Mouse (Mus musculus): ENCODE data around the gene Itsn1. TPM values are rescaled to one million over a fixed set of nuclear protein-coding genes. Genes with fewer than 3 reads are reported as not detected.

Gene Itsn1
- polyA plus RNA-seq, 1 experiment = 68.7 TPM

- no peaks in the 10 kb centered on the region for H3K27me3 ChIP-seq (ENCODE audit: control insufficient read depth, insufficient read depth, low read length)
- no peak overlapping the region for H3K4me3 ChIP-seq (replicated peaks; ENCODE audit: insufficient read depth, low read depth, low read length)
- H3K4me1 ChIP-seq (ENCODE audit: control insufficient read depth, insufficient read depth, low read length) = peaks cover 35% of the 10 kb centered on the region
- peak in 1 of 2 experiments; percentile 59 for DNase-seq
- WGBS = 61% methylated on average over 11 of the region's 11 CpGs
- H3K27ac ChIP-seq (ENCODE audit: insufficient read depth, low read length) = no peak overlapping the region; the same call in 1 of the 2 replicates
- no peak for TF ChIP-seq POLR2A (IDR thresholded peaks at IDR 0.05; ENCODE audit: borderline replicate concordance, insufficient read depth, low read length)
- TF ChIP-seq CTCF (IDR thresholded peaks at IDR 0.05; ENCODE audit: borderline replicate concordance, insufficient read depth, low read depth, low read length) = no peak
These were observed 152.0 kb downstream of the Itsn1 start for GRCm38 (mm10) chr16:91880869-91881767.

- DNase-seq = no peak
- Histone ChIP-seq H3K27ac (ENCODE audit: insufficient read depth, low read length) (no peak overlapping the region), H3K4me1 (ENCODE audit: control insufficient read depth, insufficient read depth, low read length) (peaks cover 29% of the 10 kb centered on the region), H3K27me3 (ENCODE audit: control insufficient read depth, insufficient read depth, low read length) (no peaks in the 10 kb centered on the region), H3K4me3 (replicated peaks; ENCODE audit: insufficient read depth, low read depth, low read length) (no peak overlapping the region)
- WGBS = 68% methylated on average over 9 of the region's 9 CpGs
- no peak for TF ChIP-seq CTCF (IDR thresholded peaks at IDR 0.05; ENCODE audit: borderline replicate concordance, insufficient read depth, low read depth, low read length)
- TF ChIP-seq POLR2A (IDR thresholded peaks at IDR 0.05; ENCODE audit: borderline replicate concordance, insufficient read depth, low read length) = no peak
These were observed 153.2 kb downstream of the Itsn1 start for GRCm38 (mm10) chr16:91882168-91882859.

GRCm38 (mm10) chr16:91883636-91884035, 154.6 kb downstream of the Itsn1 start:
- Histone ChIP-seq H3K4me3 (replicated peaks; ENCODE audit: insufficient read depth, low read depth, low read length) (no peak overlapping the region), H3K4me1 (ENCODE audit: control insufficient read depth, insufficient read depth, low read length) (peaks cover 33% of the 10 kb centered on the region), H3K27ac (ENCODE audit: insufficient read depth, low read length) (peak overlapping the region; percentile 50), H3K27me3 (ENCODE audit: control insufficient read depth, insufficient read depth, low read length) (no peaks in the 10 kb centered on the region)
- 30% methylated on average over 2 of the region's 2 CpGs for WGBS
- no peak for TF ChIP-seq CTCF (IDR thresholded peaks at IDR 0.05; ENCODE audit: borderline replicate concordance, insufficient read depth, low read depth, low read length)
- TF ChIP-seq POLR2A (IDR thresholded peaks at IDR 0.05; ENCODE audit: borderline replicate concordance, insufficient read depth, low read length) = no peak
- peak; percentile 74 to 77 for DNase-seq

- 0 out of 2 replicates have a peak overlapping the region, but pooled peaks have one; percentile 50 for H3K27ac ChIP-seq (ENCODE audit: insufficient read depth, low read length)
- H3K4me1 ChIP-seq (ENCODE audit: control insufficient read depth, insufficient read depth, low read length) = peaks cover 35% of the 10 kb centered on the region
- H3K4me3 ChIP-seq (replicated peaks; ENCODE audit: insufficient read depth, low read depth, low read length) = no peak overlapping the region
- 67% methylated on average over 5 of the region's 5 CpGs for WGBS
- no peaks in the 10 kb centered on the region for H3K27me3 ChIP-seq (ENCODE audit: control insufficient read depth, insufficient read depth, low read length)
- TF ChIP-seq POLR2A (IDR thresholded peaks at IDR 0.05; ENCODE audit: borderline replicate concordance, insufficient read depth, low read length) (no peak), CTCF (IDR thresholded peaks at IDR 0.05; ENCODE audit: borderline replicate concordance, insufficient read depth, low read depth, low read length) (peak; percentile 79)
- no peak for DNase-seq
These were observed 155.1 kb downstream of the Itsn1 start for GRCm38 (mm10) chr16:91884196-91884595.

GRCm38 (mm10) chr16:91885389-91886122, 156.5 kb downstream of the Itsn1 start:
- WGBS = 28% methylated on average over 19 of the region's 19 CpGs
- DNase-seq = no peak
- no peaks in the 10 kb centered on the region for H3K27me3 ChIP-seq (ENCODE audit: control insufficient read depth, insufficient read depth, low read length)
- H3K4me3 ChIP-seq (replicated peaks; ENCODE audit: insufficient read depth, low read depth, low read length) = no peak overlapping the region
- H3K4me1 ChIP-seq (ENCODE audit: control insufficient read depth, insufficient read depth, low read length) = peaks cover 40% of the 10 kb centered on the region
- TF ChIP-seq POLR2A (IDR thresholded peaks at IDR 0.05; ENCODE audit: borderline replicate concordance, insufficient read depth, low read length) = no peak
- TF ChIP-seq CTCF (IDR thresholded peaks at IDR 0.05; ENCODE audit: borderline replicate concordance, insufficient read depth, low read depth, low read length) = peak; percentile 49; the same call in 1 of the 2 replicates
- H3K27ac ChIP-seq (ENCODE audit: insufficient read depth, low read length) = peak overlapping the region; percentile 1; the same call in 1 of the 2 replicates

- H3K27ac ChIP-seq (ENCODE audit: insufficient read depth, low read length) = no peak overlapping the region
- TF ChIP-seq CTCF (IDR thresholded peaks at IDR 0.05; ENCODE audit: borderline replicate concordance, insufficient read depth, low read depth, low read length) = no peak
These were observed 159.3 kb downstream of the Itsn1 start for GRCm38 (mm10) chr16:91888368-91888767.

GRCm38 (mm10) chr16:91889831-91890230, 160.8 kb downstream of the Itsn1 start:
- H3K27ac ChIP-seq (ENCODE audit: insufficient read depth, low read length) = no peak overlapping the region
- TF ChIP-seq POLR2A (IDR thresholded peaks at IDR 0.05; ENCODE audit: borderline replicate concordance, insufficient read depth, low read length) = no peak
- no peak for TF ChIP-seq CTCF (IDR thresholded peaks at IDR 0.05; ENCODE audit: borderline replicate concordance, insufficient read depth, low read depth, low read length)
- H3K4me1 ChIP-seq (ENCODE audit: control insufficient read depth, insufficient read depth, low read length) = peaks cover 21% of the 10 kb centered on the region
- DNase-seq = peak; percentile 63
- H3K4me3 ChIP-seq (replicated peaks; ENCODE audit: insufficient read depth, low read depth, low read length) = no peak overlapping the region
- H3K27me3 ChIP-seq (ENCODE audit: control insufficient read depth, insufficient read depth, low read length) = no peaks in the 10 kb centered on the region
- 12% methylated on average over 12 of the region's 12 CpGs for WGBS

More at GRCm38 (mm10) chr16:91888368-91888767, 159.3 kb downstream of the Itsn1 start:
- H3K4me1 ChIP-seq (ENCODE audit: control insufficient read depth, insufficient read depth, low read length) = peaks cover 31% of the 10 kb centered on the region
- DNase-seq = no peak
- 54% methylated on average over 3 of the region's 3 CpGs for WGBS
- no peaks in the 10 kb centered on the region for H3K27me3 ChIP-seq (ENCODE audit: control insufficient read depth, insufficient read depth, low read length)
- no peak overlapping the region for H3K4me3 ChIP-seq (replicated peaks; ENCODE audit: insufficient read depth, low read depth, low read length)

All from cerebellum, adult 2 months (tissue).